Mouse (Mus musculus) ES-E14 (cell line): ENCODE measurements around the gene Hist1h3b.

Experiments
- CHD2 ChIP-seq: IDR thresholded peaks from 2 replicates; pipeline ENCODE4 v1.6.1; 2014; ENCODE audit warnings: mild to moderate bottlenecking, low read depth, low read length, inconsistent platforms
- HCFC1 ChIP-seq: IDR thresholded peaks from 2 replicates; pipeline ENCODE4 v1.6.1; 2012; ENCODE audit warnings: low read length, inconsistent platforms, borderline replicate concordance; ENCODE audit not compliant: insufficient read depth

DNA sequence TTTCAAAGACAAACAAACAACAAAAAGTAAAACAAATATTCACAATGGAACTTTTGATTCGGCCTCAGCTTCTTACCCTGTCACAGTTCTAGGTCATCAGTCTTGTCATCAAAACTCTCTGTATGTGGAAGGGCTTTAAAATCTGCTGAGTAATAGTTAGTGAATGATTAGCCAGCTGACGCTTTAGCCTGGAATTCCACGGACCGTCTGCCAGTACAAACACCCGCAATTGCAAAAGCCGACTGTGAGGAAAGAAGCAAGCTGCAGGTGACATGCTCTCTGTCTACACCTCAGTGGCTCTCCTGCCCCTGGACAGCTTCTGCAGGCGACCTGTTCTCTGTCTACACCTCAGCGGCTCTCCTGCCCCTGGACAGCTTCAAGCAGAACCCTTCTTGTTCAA lies 21.6 kb upstream of the Hist1h3b start:
- TF ChIP-seq CHD2 = no peak
- no peak for TF ChIP-seq HCFC1
